In the genomic region with DNA sequence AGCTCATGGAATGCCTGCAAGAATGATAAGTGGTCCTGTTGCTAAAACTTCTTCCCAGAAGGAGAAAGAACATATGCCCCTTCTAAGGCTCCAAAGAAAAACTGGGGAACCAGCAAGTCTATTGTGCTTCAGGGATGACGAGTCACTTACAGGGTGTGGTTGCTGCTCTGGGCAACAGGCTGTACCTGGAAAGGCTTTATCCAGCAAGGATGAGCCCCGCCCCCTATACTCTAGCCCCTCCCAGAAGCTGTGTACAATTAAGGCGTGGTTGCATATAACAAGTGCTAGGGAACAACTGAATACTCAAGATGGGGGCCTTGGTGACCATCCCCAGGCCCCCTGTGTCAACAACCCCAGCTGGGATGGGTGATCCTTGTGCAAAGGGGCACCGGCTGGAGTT, we compare ENCODE assay signal across 27 mouse cellular contexts. TPM values are rescaled to one million over a fixed set of nuclear protein-coding genes. Genes with fewer than 3 reads are reported as not detected.
DNase-seq lines count a peak whose midpoint lies in the region; ATAC-seq lines count a peak whose summit lies in the region.
"Had no signal": no experiment of that assay in that cellular context is flagged by ENCODE, and none has a peak within 500 bp of the region (broad histone marks: within the 10 kb centered on the region; RNA-seq: fewer than 3 reads in every experiment).

No protein-coding gene starts in this region.

- peaks cover 15% of the 10 kb centered on the region; the same call in 1 of the 2 replicates for H3K4me1 ChIP-seq in intestine, embryonic 15.5 days (replicated peaks)
- no peaks in the 10 kb centered on the region; the same call in 1 of the 2 replicates for H3K4me1 ChIP-seq in stomach, embryonic 14.5 days (ENCODE audit: control insufficient read depth, insufficient read depth, low read length)
- H3K4me1 ChIP-seq in forebrain, embryonic 14.5 days (ENCODE audit: control insufficient read depth, insufficient read depth, low read length) = no peaks in the 10 kb centered on the region
- H3K4me1 ChIP-seq: midbrain, embryonic 13.5 days; neural tube, embryonic 13.5 days had no signal

- no peaks in the 10 kb centered on the region for H3K9me3 ChIP-seq in intestine, embryonic 15.5 days
- no peaks in the 10 kb centered on the region for H3K9me3 ChIP-seq in stomach, embryonic 14.5 days (ENCODE audit: control insufficient read depth, low read depth, low read length)
- H3K9me3 ChIP-seq in forebrain, embryonic 14.5 days (replicated peaks; ENCODE audit: control insufficient read depth, low read length) = no peaks in the 10 kb centered on the region
- H3K9me3 ChIP-seq: embryonic facial prominence, embryonic 12.5 days; hindbrain, embryonic 12.5 days; limb, embryonic 10.5 days; limb, embryonic 15.5 days; midbrain, embryonic 13.5 days; neural tube, embryonic 13.5 days had no signal

- 68% methylated on average over 4 of the region's 4 CpGs for WGBS in intestine, embryonic 15.5 days
- 72% methylated on average over 4 of the region's 4 CpGs for WGBS in stomach, embryonic 14.5 days
- WGBS in forebrain, embryonic 14.5 days = 90% methylated on average over 4 of the region's 4 CpGs

- no peak overlapping the region for H3K4me2 ChIP-seq in intestine, embryonic 15.5 days (replicated peaks)
- H3K4me2 ChIP-seq in stomach, embryonic 14.5 days (replicated peaks; ENCODE audit: low read depth, low read length) = no peak overlapping the region
- H3K4me2 ChIP-seq in forebrain, embryonic 14.5 days (ENCODE audit: low read length) = no peak overlapping the region
- H3K4me2 ChIP-seq: embryonic facial prominence, embryonic 12.5 days; heart, embryonic 11.5 days; hindbrain, embryonic 12.5 days; limb, embryonic 15.5 days; midbrain, embryonic 13.5 days; neural tube, embryonic 13.5 days had no signal

- H3K4me3 ChIP-seq in intestine, embryonic 15.5 days (replicated peaks) = no peak overlapping the region
- no peak overlapping the region for H3K4me3 ChIP-seq in stomach, embryonic 14.5 days (ENCODE audit: low read depth, low read length)
- H3K4me3 ChIP-seq in forebrain, embryonic 14.5 days (ENCODE audit: low read depth, low read length) = no peak overlapping the region
- H3K4me3 ChIP-seq: embryonic facial prominence, embryonic 12.5 days; hindbrain, embryonic 12.5 days; limb, embryonic 10.5 days; limb, embryonic 15.5 days; midbrain, embryonic 13.5 days; neural tube, embryonic 13.5 days had no signal

- DNase-seq in 3T3-L1 (ENCODE audit: low read depth, low spot score) (peak; percentile 57), ES-CJ7 (ENCODE audit: low read depth, low spot score) (peak; percentile 88)
- no peak for DNase-seq in urinary bladder, adult 2 months (ENCODE audit: low spot score)
- DNase-seq in forebrain, embryonic 14.5 days (ENCODE audit: low spot score) = no peak
- DNase-seq in kidney, adult 8-10 months = no peak
- DNase-seq: adrenal gland, postnatal 10 days; cerebellum, adult 9-10 months; cerebellum, postnatal 36 days; gastrocnemius, adult 2 months; gastrocnemius, postnatal 36 days; heart, adult 18-20 months; heart, postnatal 36 days; kidney, adult 11 months; kidney, postnatal 4 days; thymus, adult 2 months had no signal

- no peaks in the 10 kb centered on the region for H3K36me3 ChIP-seq in intestine, embryonic 15.5 days
- H3K36me3 ChIP-seq in stomach, embryonic 14.5 days (ENCODE audit: control insufficient read depth, insufficient read depth, low read length) = no peaks in the 10 kb centered on the region
- no peaks in the 10 kb centered on the region for H3K36me3 ChIP-seq in forebrain, embryonic 14.5 days (ENCODE audit: control insufficient read depth, insufficient read depth, low read length)
- H3K36me3 ChIP-seq: embryonic facial prominence, embryonic 12.5 days; hindbrain, embryonic 12.5 days; limb, embryonic 10.5 days; limb, embryonic 15.5 days; midbrain, embryonic 13.5 days; neural tube, embryonic 13.5 days had no signal

- ATAC-seq in intestine, embryonic 15.5 days = peak; percentile 41; the same call in 1 of the 2 replicates
- 0 out of 2 replicates have a peak, but pooled peaks have one; percentile 59 for ATAC-seq in stomach, embryonic 14.5 days (ENCODE audit: insufficient number of reproducible peaks, insufficient read depth, low FRiP score, low read depth)
- no peak for ATAC-seq in forebrain, embryonic 14.5 days
- ATAC-seq: forebrain, embryonic 16.5 days; hindbrain, postnatal 0 days; midbrain, embryonic 13.5 days had no signal

- no peak overlapping the region for H3K27ac ChIP-seq in intestine, embryonic 15.5 days
- no peak overlapping the region for H3K27ac ChIP-seq in stomach, embryonic 14.5 days (ENCODE audit: low read length)
- no peak overlapping the region for H3K27ac ChIP-seq in forebrain, embryonic 14.5 days (ENCODE audit: low read depth, low read length)
- H3K27ac ChIP-seq: embryonic facial prominence, embryonic 12.5 days; hindbrain, embryonic 12.5 days; hindbrain, postnatal 0 days; kidney, postnatal 0 days; limb, embryonic 10.5 days; limb, embryonic 15.5 days; midbrain, embryonic 13.5 days; neural tube, embryonic 13.5 days had no signal

- no peak overlapping the region for H3K9ac ChIP-seq in intestine, embryonic 15.5 days
- H3K9ac ChIP-seq in stomach, embryonic 14.5 days (replicated peaks; ENCODE audit: low read depth, low read length) = no peak overlapping the region
- no peak overlapping the region for H3K9ac ChIP-seq in forebrain, embryonic 14.5 days (ENCODE audit: low read length)
- H3K9ac ChIP-seq: embryonic facial prominence, embryonic 12.5 days; hindbrain, embryonic 12.5 days; limb, embryonic 15.5 days; midbrain, embryonic 13.5 days; neural tube, embryonic 13.5 days had no signal

- no peaks in the 10 kb centered on the region for H3K27me3 ChIP-seq in intestine, embryonic 15.5 days (replicated peaks)
- H3K27me3 ChIP-seq in stomach, embryonic 14.5 days (ENCODE audit: control insufficient read depth, insufficient read depth, low read length) = no peaks in the 10 kb centered on the region
- H3K27me3 ChIP-seq in forebrain, embryonic 14.5 days (replicated peaks; ENCODE audit: control insufficient read depth, insufficient read depth, low read length) = no peaks in the 10 kb centered on the region
- H3K27me3 ChIP-seq: embryonic facial prominence, embryonic 12.5 days; hindbrain, embryonic 12.5 days; limb, embryonic 15.5 days; midbrain, embryonic 13.5 days; neural tube, embryonic 13.5 days had no signal

RNA-seq across cellular contexts. Expression of a gene that starts 21.0 kb away (rescaled TPM):
- 115 and 119 TPM in 2 replicates for polyA plus RNA-seq in intestine, embryonic 15.5 days (2015; fragmentation: Nextera tagmentation; extraction: Ambion mirVana)
- polyA plus RNA-seq in stomach, embryonic 14.5 days (2014; fragmentation: Nextera tagmentation; extraction: Ambion mirVana) = 93.4 and 100 TPM in 2 replicates
- 52.8 and 58.6 TPM in 2 replicates for polyA plus RNA-seq in urinary bladder, adult 2 months (2012; rRNA removed)
- polyA plus RNA-seq in forebrain, embryonic 14.5 days (2014; fragmentation: Nextera tagmentation; extraction: Ambion mirVana) = 51.8 and 65.8 TPM in 2 replicates

RNA-seq across cellular contexts. Expression of a gene that starts 34.6 kb away (rescaled TPM):
- 290 and 308 TPM in 2 replicates for polyA plus RNA-seq in intestine, embryonic 15.5 days (2015; fragmentation: Nextera tagmentation; extraction: Ambion mirVana)
- polyA plus RNA-seq in stomach, embryonic 14.5 days (2014; fragmentation: Nextera tagmentation; extraction: Ambion mirVana) = 256 and 281 TPM in 2 replicates
- polyA plus RNA-seq in urinary bladder, adult 2 months (2012; rRNA removed) = 64.4 and 92.3 TPM in 2 replicates
- 229 and 292 TPM in 2 replicates for polyA plus RNA-seq in forebrain, embryonic 14.5 days (2014; fragmentation: Nextera tagmentation; extraction: Ambion mirVana)

RNA-seq across cellular contexts. Expression of a gene that starts 34.7 kb away (rescaled TPM):
- 48.3 and 50.6 TPM in 2 replicates for polyA plus RNA-seq in intestine, embryonic 15.5 days (2015; fragmentation: Nextera tagmentation; extraction: Ambion mirVana)
- polyA plus RNA-seq in stomach, embryonic 14.5 days (2014; fragmentation: Nextera tagmentation; extraction: Ambion mirVana) = 64.0 and 76.9 TPM in 2 replicates
- polyA plus RNA-seq in urinary bladder, adult 2 months (2012; rRNA removed) = 18.1 and 23.0 TPM in 2 replicates
- 25.8 and 25.9 TPM in 2 replicates for polyA plus RNA-seq in forebrain, embryonic 14.5 days (2014; fragmentation: Nextera tagmentation; extraction: Ambion mirVana)

Comparison
In these comparisons a context has a peak if more than half of its experiments do, and no peak if none do; other contexts are left out.
1. DNase-seq: peak in 3T3-L1 (single experiment) and ES-CJ7 (single experiment); none in urinary bladder, adult 2 months (single experiment), forebrain, embryonic 14.5 days (single experiment) and kidney, adult 8-10 months (0 of 2).